Mouse (Mus musculus) mouse trophoblast stem cell (cell line): ENCODE data around the gene Adamts20.

Experiments used
- in situ Hi-C, 2 experiments: fragments of 300-500 bp; cut with MseI, MboI; formaldehyde crosslinking; loops; 2 replicates in 1 of 2; 3 replicates in 1 of 2; pipeline ENCODE4 v1.15.1; 2025

Adamts20 gene

DNA sequence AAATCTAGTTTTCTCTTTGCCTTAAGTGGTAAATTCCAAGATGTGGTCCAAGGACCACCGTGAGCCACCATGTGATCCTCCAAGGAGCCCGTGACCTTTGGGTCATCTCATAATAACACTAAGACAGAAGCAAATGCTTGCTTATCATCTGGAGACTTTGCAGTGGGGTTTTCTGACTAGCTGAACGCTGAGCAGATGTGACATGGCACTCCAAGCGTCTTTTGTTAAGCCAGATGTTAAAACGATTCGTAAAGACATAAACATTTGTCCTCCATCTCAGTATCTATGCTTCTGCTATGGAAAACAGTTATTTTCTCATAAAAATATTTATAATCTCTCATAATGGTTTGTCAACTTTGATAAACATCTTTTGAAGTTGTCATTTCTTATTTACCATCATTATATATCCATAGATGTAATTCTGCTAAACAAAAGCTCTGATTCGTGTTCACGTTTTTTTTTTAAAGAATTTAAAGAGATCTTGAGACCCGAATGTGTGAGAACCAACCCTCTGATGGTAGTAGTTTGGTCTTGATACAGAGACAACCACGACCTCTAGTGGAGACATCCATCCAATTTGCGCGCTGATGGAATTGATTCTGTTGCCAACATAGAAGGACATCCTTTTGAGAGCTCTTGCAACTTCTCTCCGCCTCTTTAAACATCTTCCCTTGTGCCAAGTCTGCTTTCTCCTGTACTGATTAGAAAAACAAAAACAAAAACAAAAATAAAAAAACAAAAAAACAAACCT lies 212.1 kb downstream of the Adamts20 start:
- in situ Hi-C loops: no loop called here

DNA sequence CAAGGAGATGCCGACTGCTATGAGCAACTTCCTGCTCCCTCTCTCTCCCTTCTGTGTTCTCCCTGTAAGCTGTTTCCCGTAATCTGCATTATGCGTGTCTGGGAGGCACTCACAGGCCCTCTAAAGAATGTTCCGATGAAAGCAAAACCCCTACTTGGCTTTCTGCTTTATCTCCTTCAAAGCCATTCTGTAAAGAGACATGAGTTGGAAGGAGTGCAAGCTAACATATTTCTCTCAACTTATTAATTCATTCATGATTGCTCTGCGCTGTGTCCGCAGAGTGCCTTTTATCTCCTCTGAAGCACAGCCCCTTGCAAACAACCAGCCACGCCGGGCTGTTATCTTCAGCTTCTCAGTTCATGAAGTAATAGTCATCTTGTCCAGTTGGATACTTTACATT lies 215.5 kb downstream of the Adamts20 start:
- in situ Hi-C loops: no loop called here

DNA sequence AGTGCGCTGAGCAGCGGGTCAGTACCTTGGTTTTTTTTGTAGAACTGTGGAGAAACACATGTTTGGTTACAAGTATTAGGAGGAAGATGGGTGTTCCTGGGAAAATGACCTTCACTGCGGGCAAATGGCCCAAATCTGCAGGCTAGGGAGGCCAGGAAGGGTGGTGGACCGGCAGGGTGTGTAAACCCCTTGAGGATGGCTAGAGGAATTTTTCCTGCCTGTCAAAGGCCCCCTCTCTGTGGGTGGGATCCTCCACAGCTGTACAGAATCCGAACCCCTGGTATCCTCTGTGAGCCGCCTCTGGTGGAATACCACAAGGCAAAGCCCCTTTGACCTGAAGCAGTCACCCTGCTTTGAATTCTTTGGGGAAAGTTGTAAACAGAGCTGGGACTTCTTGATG lies 216.8 kb downstream of the Adamts20 start:
- in situ Hi-C loops: no loop called here

DNA sequence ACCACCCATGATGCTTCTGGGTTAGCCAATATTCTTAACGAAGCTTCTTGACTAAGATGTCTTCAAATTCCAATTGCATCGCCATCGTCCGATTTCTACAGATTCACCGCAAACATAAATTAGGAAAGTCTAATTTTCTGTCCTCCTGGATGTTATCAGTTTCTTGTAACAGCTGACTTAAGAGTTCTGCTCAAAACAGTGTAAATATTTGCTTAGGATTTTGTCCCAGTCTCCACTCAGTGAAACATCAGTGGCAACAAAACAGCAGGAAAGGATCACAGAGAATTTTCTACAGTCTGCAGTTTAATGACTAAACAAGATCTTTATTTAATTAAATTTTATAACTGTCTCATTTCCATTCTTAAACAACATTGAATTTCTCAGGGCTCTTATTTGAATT lies 218.5 kb downstream of the Adamts20 start:
- in situ Hi-C loops: no loop called here

DNA sequence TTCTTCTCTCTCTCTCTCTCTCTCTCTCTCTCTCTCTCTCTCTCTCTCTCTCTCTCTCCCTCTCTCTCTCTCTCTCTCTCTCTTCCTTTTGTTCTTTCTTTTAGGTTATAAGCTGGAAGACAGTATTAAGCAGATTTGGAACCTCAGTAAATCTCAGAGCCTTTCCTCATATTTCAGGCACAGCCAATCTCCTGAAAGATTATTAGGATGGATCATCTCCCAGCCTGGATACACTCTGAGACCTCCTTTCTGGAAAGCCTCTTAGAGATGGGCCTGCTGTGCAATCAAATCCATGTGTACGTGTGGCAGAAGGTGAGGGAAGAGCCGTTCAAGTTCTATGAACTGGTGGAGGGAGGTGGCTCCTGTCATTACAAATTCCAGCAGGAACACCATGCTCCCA lies 220.9 kb downstream of the Adamts20 start:
- in situ Hi-C loops: no loop called here

DNA sequence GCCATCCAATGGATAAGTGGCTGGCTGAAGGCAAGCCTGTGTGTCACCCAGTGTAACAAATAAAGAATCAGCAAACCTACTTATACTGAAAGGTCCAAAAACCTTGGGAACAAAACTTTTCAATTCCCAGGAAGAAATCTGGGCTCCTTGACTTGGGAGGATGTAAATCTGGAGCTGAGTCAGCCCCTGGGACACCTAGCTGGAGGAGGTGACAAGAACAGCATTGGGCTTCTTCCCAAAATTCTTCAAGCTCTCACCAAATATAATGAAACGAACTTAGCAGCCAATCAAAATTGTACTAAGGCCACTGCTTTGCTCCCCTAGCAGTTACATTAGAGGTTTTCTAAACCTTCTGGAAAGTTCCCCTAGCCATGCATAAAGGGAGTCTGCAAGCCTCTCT lies 223.1 kb downstream of the Adamts20 start:
- in situ Hi-C loops: no loop called here

DNA sequence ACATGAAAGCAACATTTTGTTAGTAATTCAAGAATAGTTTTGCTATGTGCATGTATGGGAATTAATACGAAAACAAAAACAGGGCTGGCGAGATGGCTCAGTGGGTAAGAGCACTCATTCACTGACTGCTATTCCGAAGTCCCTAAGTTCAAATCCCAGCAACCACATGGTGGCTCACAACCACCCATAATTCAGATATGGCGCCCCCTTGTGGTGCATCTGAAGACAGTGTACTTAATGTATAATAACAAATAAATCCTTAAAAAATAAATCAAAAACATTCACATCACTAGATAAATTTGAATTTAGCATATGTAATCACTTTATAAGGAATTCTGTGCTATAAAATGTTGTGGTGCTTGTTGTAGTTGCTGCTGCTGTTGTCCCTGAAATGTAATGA lies 225.6 kb downstream of the Adamts20 start:
- in situ Hi-C loops: no loop called here

DNA sequence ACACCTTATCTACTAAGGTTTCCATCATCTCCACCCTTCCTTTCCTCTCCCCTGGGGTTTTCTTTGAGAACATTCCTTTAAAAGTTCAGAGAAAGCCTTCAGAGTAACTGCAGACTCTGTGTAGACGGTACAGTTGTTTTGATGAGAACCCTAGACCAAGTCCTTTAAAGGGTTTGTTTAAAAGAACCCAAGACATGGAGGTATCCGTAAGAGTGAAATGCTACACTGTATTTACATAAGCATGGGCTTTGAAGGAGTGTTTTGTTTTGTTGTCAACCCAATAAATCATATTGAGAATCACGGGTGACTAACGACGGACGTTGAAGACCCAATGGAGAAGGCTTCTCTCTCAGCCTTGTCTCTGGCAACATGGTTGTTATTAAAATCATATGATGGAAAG lies 226.1 kb downstream of the Adamts20 start:
- in situ Hi-C loops: no loop called here

DNA sequence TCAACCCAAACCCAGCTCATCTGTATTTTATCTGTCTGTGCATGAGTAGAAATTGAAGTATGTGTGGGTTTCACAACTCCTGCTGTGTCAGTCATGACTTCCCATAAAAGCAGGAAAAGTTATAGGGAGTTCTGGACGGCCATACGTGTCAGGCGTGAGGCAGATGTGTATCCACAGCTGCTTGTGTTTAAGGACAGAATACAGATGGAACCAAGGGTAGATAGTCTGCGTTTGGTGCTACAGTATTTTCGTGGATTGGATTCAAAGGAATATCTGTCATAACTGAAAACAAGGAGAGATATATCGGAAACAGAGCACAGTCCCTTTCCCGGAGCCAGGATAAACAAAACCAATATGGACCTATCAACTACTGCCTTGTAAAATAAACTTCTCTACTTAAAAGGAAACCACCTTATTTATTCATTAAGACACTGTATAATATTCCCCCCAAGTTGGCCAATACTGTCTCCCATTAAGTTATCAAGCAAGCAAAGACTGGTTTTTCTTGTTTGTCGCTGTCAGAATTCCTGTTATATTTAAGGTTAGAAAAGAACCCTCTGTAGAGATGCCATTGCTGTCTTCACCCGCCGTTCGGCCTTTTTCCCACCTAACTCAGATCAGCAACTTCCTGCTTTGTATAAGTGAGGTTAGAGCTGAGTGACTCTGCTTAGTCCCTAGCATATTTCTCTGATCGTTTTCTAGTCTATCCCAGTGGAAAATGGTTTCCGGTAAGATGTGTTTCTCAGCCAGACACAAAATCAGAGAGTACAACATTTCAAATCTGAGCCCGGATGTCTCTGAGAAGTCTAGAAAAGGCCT lies 227.0 kb downstream of the Adamts20 start:
- in situ Hi-C loops: no loop called here

DNA sequence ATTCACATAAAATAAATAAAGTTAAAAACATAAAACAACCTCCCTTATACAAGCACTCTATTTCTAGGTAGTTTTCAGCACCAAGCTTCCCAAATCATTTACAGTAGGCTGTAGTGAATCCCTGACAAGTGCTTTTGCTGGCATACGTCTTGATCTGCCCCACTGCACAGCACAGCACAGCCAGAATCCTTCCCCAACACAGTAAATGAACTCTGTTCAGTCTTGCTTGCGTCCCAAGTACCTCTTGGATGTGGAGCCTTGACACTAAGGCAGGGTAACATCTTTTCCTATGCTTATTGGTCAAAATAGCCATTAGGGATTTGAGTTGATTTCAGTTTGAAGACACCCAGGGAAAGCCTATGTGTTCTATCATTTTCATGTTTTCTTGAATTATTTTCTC lies 228.5 kb downstream of the Adamts20 start:
- in situ Hi-C loops: no loop called here

DNA sequence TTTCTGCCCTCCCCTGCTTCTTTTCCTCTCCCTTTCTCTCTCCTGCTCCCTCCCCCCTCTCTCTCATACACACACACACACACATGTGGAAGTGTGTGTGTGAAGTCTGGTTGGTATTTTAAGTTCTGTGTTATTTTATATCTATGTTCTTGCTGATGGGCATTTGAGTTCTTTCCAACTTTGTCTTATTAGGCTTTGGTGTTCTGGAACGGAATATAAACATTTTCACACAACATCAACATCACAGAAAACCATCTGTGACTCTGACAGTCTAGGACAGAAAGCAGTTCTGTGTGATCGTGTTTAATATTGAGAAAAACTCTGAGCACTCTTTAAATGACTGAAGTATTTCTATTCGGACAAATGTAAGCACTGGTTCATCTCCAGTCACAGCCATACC lies 229.1 kb downstream of the Adamts20 start:
- in situ Hi-C loops: no loop called here

DNA sequence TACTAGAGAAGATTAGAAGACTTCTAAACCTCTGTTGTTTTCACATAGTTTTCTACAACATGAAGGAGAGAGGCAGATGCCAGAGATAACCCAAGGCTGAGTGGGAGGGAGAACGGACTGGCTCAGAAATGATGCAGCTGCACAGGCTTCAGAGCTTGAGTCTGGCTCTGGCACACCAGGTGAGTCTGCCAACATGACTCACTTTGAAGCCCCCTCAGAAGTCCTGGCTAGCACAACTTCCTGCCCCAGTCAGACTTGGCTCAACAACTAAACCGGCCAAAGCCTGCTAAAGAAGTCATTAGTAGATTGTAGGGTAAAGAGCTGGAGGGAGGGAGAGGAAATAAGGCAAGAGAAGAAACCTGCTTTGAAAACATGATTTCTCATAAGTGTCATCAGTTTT lies 230.0 kb downstream of the Adamts20 start:
- in situ Hi-C loops: no loop called here

DNA sequence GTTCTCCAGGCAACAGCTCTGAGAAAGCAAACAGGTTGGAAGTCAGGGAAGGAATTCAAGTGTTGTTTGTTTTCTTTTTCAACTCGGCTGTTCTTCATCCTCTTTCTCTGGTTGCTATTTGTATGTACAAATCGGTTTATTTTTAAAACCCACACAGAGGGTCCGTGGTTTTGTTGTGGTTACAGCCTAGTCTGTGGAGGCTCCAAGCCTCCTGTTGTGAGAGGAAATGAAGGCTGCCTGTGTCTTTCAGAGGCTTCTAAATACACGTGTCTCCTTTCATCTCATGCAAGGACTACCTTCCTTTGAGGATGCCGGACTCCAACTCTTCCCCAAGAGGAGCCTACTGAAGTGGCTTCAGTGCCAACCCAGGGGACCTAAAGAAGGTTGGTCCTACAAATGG lies 234.0 kb downstream of the Adamts20 start:
- in situ Hi-C loops: no loop called here

DNA sequence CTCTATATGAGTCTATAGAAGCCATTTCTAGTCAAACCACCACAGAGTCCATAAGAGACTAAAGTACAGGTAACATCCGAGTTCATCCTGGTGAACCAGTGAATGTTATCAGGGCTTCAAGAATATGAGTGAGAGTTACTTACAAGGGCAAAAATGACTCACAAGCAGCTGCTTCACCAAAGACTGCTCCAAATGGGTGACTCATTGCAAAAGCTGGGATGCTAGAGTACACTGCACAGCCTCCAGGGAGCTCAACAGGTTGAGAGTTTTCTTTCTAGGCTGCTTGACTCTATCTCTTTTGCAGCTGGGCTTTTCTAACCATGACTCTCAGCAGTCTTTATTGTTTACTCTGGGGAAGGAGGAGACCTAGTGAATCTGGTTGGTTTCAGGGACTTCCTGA lies 237.8 kb downstream of the Adamts20 start:
- in situ Hi-C loops: no loop called here

DNA sequence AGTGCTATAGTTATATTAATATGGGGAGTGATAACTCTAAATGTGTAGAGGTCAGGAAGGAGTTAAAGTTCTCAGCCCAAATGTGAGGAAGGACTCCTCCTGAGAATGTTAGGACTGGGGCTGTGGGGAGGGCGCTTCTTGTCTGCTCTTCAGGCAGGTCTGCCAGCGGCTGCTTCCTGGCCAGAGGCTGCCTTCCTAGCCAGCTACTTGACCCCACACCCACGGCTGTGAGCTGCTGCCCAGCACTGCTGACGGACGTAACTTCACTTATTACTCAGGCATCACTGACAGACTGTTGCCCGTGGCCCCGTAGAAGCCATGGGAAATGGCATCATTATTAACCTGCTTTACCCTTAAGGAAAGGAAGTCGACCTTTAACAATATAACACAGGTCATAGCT lies 242.1 kb downstream of the Adamts20 start:
- in situ Hi-C loops: loop anchor here (25.0 kb wide), 1 partner anchor 636 kb away; the partner anchor contains the start of gene Prickle1 (in 2 of the 2)

DNA sequence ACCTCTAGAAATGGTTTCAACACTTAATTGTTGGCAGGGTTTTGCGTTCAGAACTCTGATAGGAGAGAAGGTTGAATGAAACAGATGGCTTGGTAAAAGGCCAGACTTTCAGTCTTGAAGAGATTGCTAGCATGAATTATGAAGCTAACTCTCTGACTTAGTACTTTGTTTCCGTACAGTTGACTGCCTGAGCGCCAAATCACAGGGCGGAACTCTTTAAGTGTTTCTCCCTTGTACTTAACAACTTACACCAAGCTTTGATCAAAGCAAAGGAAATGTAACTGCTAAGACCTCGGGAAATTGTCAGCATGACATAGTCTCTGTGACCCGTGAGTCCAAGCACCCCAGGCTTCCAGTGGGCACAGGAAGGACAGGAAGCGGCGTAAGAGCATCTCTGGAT lies 244.5 kb downstream of the Adamts20 start:
- in situ Hi-C loops: loop anchor here (25.0 kb wide), 1 partner anchor 633 kb away; the partner anchor contains the start of gene Prickle1 (in 2 of the 2)
